Comparison of ENCODE assay signal across 10 mouse cellular contexts in genomic region chr13:48779592-48780344, GRCm38 (mm10).
A peak's percentile ranks its signal among the peaks of the same experiment; 100 is the strongest.
DNase-seq lines count a peak whose midpoint lies in the region; ATAC-seq and TF ChIP-seq lines count a peak whose summit lies in the region.
"Had no signal": no experiment of that assay in that cellular context is flagged by ENCODE, and none has a peak within 500 bp of the region (broad histone marks: within the 10 kb centered on the region; RNA-seq: fewer than 3 reads in every experiment).

No protein-coding gene starts in this region.

- DNase-seq in heart, adult 2 months: peak in 1 of 2 experiments; percentile 20
- no peak for DNase-seq in heart, adult 9 months (ENCODE audit: low spot score in 2 of 2)
- no peak for DNase-seq in liver, adult 2 months (ENCODE audit: extremely low read depth, low read depth, low spot score)
- no peak for DNase-seq in liver, embryonic 11.5 days (ENCODE audit: low spot score)
- DNase-seq in limb, embryonic 14.5 days (ENCODE audit: low spot score): no peak
- DNase-seq in layer of hippocampus, adult 2 months (ENCODE audit: low spot score in 2 of 2): no peak
- DNase-seq in cerebellum, adult 11 months: no peak
- DNase-seq: right cerebral cortex, postnatal 14 days had no signal

- H3K27ac ChIP-seq in heart, adult 2 months: peak overlapping the region; percentile 36; the same call in 1 of the 2 replicates
- peak overlapping the region; percentile 56 for H3K27ac ChIP-seq in liver, adult 2 months (replicated peaks; ENCODE audit: insufficient read depth, low read depth, low read length)
- H3K27ac ChIP-seq in liver, embryonic 11.5 days (ENCODE audit: low read depth, low read length): no peak overlapping the region
- H3K27ac ChIP-seq in embryonic facial prominence, embryonic 12.5 days: peak overlapping the region; percentile 88
- peak overlapping the region; percentile 63 for H3K27ac ChIP-seq in limb, embryonic 14.5 days (replicated peaks; ENCODE audit: low read depth, low read length)
- H3K27ac ChIP-seq in layer of hippocampus, adult 2 months: no peak overlapping the region
- H3K27ac ChIP-seq: macrophage had no signal

- no peaks in the 10 kb centered on the region for H3K36me3 ChIP-seq in heart, adult 2 months (ENCODE audit: control insufficient read depth, insufficient read depth, low read length)
- no peaks in the 10 kb centered on the region for H3K36me3 ChIP-seq in liver, adult 2 months (ENCODE audit: control insufficient read depth, insufficient read depth, low read length)
- H3K36me3 ChIP-seq in liver, embryonic 11.5 days (ENCODE audit: control insufficient read depth, insufficient read depth, low read length): no peaks in the 10 kb centered on the region
- no peaks in the 10 kb centered on the region for H3K36me3 ChIP-seq in embryonic facial prominence, embryonic 12.5 days
- H3K36me3 ChIP-seq in limb, embryonic 14.5 days (ENCODE audit: control insufficient read depth, insufficient read depth, low read length): no peaks in the 10 kb centered on the region

- TF ChIP-seq POLR2A in heart, adult 2 months (IDR thresholded peaks at IDR 0.05; ENCODE audit: insufficient read depth, low read depth, low read length): no peak
- TF ChIP-seq POLR2A in liver, adult 2 months (IDR thresholded peaks at IDR 0.05; ENCODE audit: extremely low read depth, insufficient read depth, low read length): no peak
- no peak for TF ChIP-seq POLR2A in limb, embryonic 14.5 days (IDR thresholded peaks at IDR 0.05; ENCODE audit: borderline replicate concordance, extremely low read depth, insufficient read depth, insufficient read length)

- TF ChIP-seq CTCF in heart, adult 2 months (IDR thresholded peaks at IDR 0.05): no peak
- no peak for TF ChIP-seq CTCF in liver, adult 2 months (IDR thresholded peaks at IDR 0.05; ENCODE audit: low read depth, low read length)
- no peak for TF ChIP-seq CTCF in layer of hippocampus, adult 2 months (conservative IDR thresholded peaks at IDR 0.05)

- no peak for TF ChIP-seq EP300 in heart, adult 2 months (IDR thresholded peaks at IDR 0.05; ENCODE audit: insufficient read depth, low read depth, low read length)

- H3K9ac ChIP-seq in heart, adult 2 months (ENCODE audit: low read depth, low read length): no peak overlapping the region
- H3K9ac ChIP-seq in liver, adult 2 months (ENCODE audit: low read depth, low read length): 0 out of 2 replicates have a peak overlapping the region, but pooled peaks have one; percentile 4
- H3K9ac ChIP-seq in liver, embryonic 11.5 days (ENCODE audit: low read depth, low read length): no peak overlapping the region
- no peak overlapping the region for H3K9ac ChIP-seq in embryonic facial prominence, embryonic 12.5 days
- H3K9ac ChIP-seq in limb, embryonic 14.5 days (ENCODE audit: low read depth, low read length, severe bottlenecking): no peak overlapping the region

- whole genome bisulfite sequencing in heart, adult 2 months: 50% methylated on average over 11 of the region's 11 CpGs
- 51% methylated on average over 11 of the region's 11 CpGs for WGBS in liver, adult 2 months
- WGBS in liver, embryonic 11.5 days: 53% methylated on average over 11 of the region's 11 CpGs
- WGBS in embryonic facial prominence, embryonic 12.5 days: 10% methylated on average over 11 of the region's 11 CpGs
- 15% methylated on average over 11 of the region's 11 CpGs for WGBS in limb, embryonic 14.5 days

- no peaks in the 10 kb centered on the region for H3K9me3 ChIP-seq in liver, embryonic 11.5 days (ENCODE audit: control insufficient read depth, low read length)
- H3K9me3 ChIP-seq in embryonic facial prominence, embryonic 12.5 days: no peaks in the 10 kb centered on the region
- H3K9me3 ChIP-seq in limb, embryonic 14.5 days (ENCODE audit: control insufficient read depth, low read length): no peaks in the 10 kb centered on the region

- no peaks in the 10 kb centered on the region for H3K4me1 ChIP-seq in heart, adult 2 months (ENCODE audit: control insufficient read depth, insufficient read depth, low read length)
- peaks cover 6% of the 10 kb centered on the region; the same call in 1 of the 2 replicates for H3K4me1 ChIP-seq in liver, adult 2 months (ENCODE audit: control insufficient read depth, insufficient read depth, low read length)
- H3K4me1 ChIP-seq in liver, embryonic 11.5 days (replicated peaks; ENCODE audit: control insufficient read depth, insufficient read depth, low read length): no peaks in the 10 kb centered on the region
- H3K4me1 ChIP-seq in embryonic facial prominence, embryonic 12.5 days: peaks cover 38% of the 10 kb centered on the region
- peaks cover 26% of the 10 kb centered on the region for H3K4me1 ChIP-seq in limb, embryonic 14.5 days (ENCODE audit: control insufficient read depth, insufficient read depth, low read length)

- intact Hi-C loops in heart, adult 2 months (cut with DNase I): no loop called here

- no peak overlapping the region for H3K4me3 ChIP-seq in heart, adult 2 months
- no peak overlapping the region for H3K4me3 ChIP-seq in liver, adult 2 months (ENCODE audit: insufficient read depth, low read depth, low read length)
- H3K4me3 ChIP-seq in liver, embryonic 11.5 days (ENCODE audit: low read depth, low read length): no peak overlapping the region
- H3K4me3 ChIP-seq in embryonic facial prominence, embryonic 12.5 days: no peak overlapping the region
- no peak overlapping the region for H3K4me3 ChIP-seq in limb, embryonic 14.5 days (replicated peaks; ENCODE audit: low read length)
- no peak overlapping the region for H3K4me3 ChIP-seq in layer of hippocampus, adult 2 months

- H3K79me2 ChIP-seq in heart, adult 2 months (replicated peaks; ENCODE audit: control insufficient read depth, insufficient read depth, low read length): no peaks in the 10 kb centered on the region
- no peaks in the 10 kb centered on the region for H3K79me2 ChIP-seq in liver, adult 2 months (ENCODE audit: control insufficient read depth, insufficient read depth, low read length)

- H3K4me2 ChIP-seq in liver, embryonic 11.5 days: no peak overlapping the region
- H3K4me2 ChIP-seq in embryonic facial prominence, embryonic 12.5 days (replicated peaks): peak overlapping the region; percentile 9
- peak overlapping the region; percentile 21; the same call in 1 of the 2 replicates for H3K4me2 ChIP-seq in limb, embryonic 14.5 days (replicated peaks; ENCODE audit: low read depth, low read length, severe bottlenecking)

- no peaks in the 10 kb centered on the region; the same call in 1 of the 2 replicates for H3K27me3 ChIP-seq in heart, adult 2 months (ENCODE audit: control insufficient read depth, insufficient read depth, low read length)
- H3K27me3 ChIP-seq in liver, adult 2 months (ENCODE audit: control insufficient read depth, insufficient read depth, low read length): no peaks in the 10 kb centered on the region
- peaks cover 5% of the 10 kb centered on the region for H3K27me3 ChIP-seq in liver, embryonic 11.5 days (replicated peaks; ENCODE audit: control insufficient read depth, insufficient read depth, low read length)
- peaks cover 7% of the 10 kb centered on the region; the same call in 1 of the 2 replicates for H3K27me3 ChIP-seq in embryonic facial prominence, embryonic 12.5 days
- H3K27me3 ChIP-seq in limb, embryonic 14.5 days (ENCODE audit: control insufficient read depth, insufficient read depth, low read length): no peaks in the 10 kb centered on the region

- no peak for ATAC-seq in liver, embryonic 11.5 days (replicated peaks; ENCODE audit: low FRiP score)
- peak; percentile 58 for ATAC-seq in embryonic facial prominence, embryonic 12.5 days (ENCODE audit: insufficient number of reproducible peaks, insufficient read depth, low FRiP score, low TSS enrichment)
- ATAC-seq in limb, embryonic 14.5 days (ENCODE audit: low FRiP score, low read depth): no peak

Comparison
In these comparisons a context has a peak if more than half of its experiments do, and no peak if none do; other contexts are left out.
1. H3K27ac ChIP-seq: peak in heart, adult 2 months (single experiment), liver, adult 2 months (single experiment), embryonic facial prominence, embryonic 12.5 days (single experiment) and limb, embryonic 14.5 days (single experiment); none in liver, embryonic 11.5 days (single experiment) and layer of hippocampus, adult 2 months (single experiment).